Mouse (Mus musculus): ENCODE measurements around the gene Dag1. TPM values are rescaled to one million over a fixed set of nuclear protein-coding genes. Genes with fewer than 3 reads are reported as not detected.
"Not testable (repeated sequence)": the region's sequence is repeated elsewhere in the genome, so short reads cannot be mapped to it uniquely, and the experiment has no call there.

The Dag1 gene
- polyA plus RNA-seq, 1 experiment from 2014 or later: 79.5 TPM

DNA sequence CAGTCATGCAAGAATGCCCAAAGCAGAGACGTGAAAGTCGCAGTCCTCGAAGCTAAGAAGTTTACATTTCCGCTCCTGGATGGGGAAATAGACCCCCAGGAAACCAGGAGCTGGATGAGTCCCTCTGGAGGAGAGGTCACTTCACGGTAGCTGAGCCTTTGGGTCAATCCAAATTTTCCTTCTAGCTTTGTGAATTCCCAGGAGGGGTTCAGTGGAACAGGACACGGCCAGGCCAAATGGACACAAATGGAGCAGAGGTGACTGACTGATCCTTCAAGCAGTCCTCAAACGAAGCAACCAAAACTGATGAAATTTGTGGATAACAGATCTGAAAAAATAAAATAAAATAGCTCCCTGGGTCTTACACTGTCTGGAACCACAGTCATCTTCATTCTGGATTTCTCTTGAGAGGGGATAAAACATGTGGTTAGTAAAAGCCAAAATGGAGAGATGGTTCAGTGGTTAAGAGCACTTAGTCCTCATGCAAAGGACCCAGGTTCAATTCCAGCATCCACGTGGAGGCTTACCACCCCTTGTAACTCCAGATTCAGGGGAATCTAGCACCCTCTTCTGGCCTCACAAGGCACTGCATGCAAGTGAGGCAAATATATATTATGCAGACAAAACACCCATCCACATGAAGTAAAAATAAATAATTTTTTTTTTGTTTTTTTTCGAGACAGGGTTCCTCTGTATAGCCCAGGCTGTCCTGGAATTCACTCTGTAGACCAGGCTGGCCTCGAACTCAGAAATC is 15.1 kb upstream of the Dag1 start:
- H3K4me2 ChIP-seq (ENCODE audit: low read length): no peak overlapping the region
- no peaks in the 10 kb centered on the region for H3K9me3 ChIP-seq (replicated peaks; ENCODE audit: control insufficient read depth, low read length, poor library complexity, severe bottlenecking)
- H3K4me3 ChIP-seq (ENCODE audit: low read depth, low read length): no peak overlapping the region
- no peaks in the 10 kb centered on the region for H3K27me3 ChIP-seq (ENCODE audit: control insufficient read depth, insufficient read depth, low read depth, low read length)
- ATAC-seq: no peak
- 67% methylated on average over 10 of the region's 10 CpGs for WGBS
- no peaks in the 10 kb centered on the region for H3K4me1 ChIP-seq (ENCODE audit: control insufficient read depth, insufficient read depth, low read length)
- H3K27ac ChIP-seq (ENCODE audit: low read length): no peak overlapping the region
- H3K9ac ChIP-seq (ENCODE audit: low read depth, low read length): no peak overlapping the region
- no peaks in the 10 kb centered on the region for H3K36me3 ChIP-seq (ENCODE audit: control insufficient read depth, insufficient read depth, low read length)

DNA sequence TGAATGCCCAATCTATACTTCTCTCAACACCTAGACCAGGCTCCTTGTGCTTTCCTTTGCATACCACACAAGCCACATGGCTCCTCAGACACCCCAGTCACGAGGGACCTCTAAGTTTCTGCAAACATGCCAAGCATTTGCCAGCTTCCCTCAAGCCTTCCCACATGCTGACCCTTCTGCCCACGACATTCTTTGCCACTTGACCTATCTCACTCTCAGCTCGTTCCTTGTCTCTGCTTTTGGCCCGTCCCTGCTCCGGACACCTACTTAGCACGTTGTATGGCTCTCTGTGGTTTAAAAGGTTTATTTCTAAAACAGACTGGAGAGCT is 11.5 kb upstream of the Dag1 start:
- Histone ChIP-seq H3K27me3 (ENCODE audit: control insufficient read depth, insufficient read depth, low read depth, low read length) (no peaks in the 10 kb centered on the region), H3K36me3 (ENCODE audit: control insufficient read depth, insufficient read depth, low read length) (no peaks in the 10 kb centered on the region), H3K4me3 (ENCODE audit: low read depth, low read length) (no peak overlapping the region), H3K4me2 (ENCODE audit: low read length) (no peak overlapping the region), H3K27ac (ENCODE audit: low read length) (no peak overlapping the region), H3K9me3 (replicated peaks; ENCODE audit: control insufficient read depth, low read length, poor library complexity, severe bottlenecking) (no peaks in the 10 kb centered on the region), H3K4me1 (ENCODE audit: control insufficient read depth, insufficient read depth, low read length) (no peaks in the 10 kb centered on the region), H3K9ac (ENCODE audit: low read depth, low read length) (no peak overlapping the region)
- ATAC-seq: no peak
- 59% methylated on average over 6 of the region's 6 CpGs for WGBS

DNA sequence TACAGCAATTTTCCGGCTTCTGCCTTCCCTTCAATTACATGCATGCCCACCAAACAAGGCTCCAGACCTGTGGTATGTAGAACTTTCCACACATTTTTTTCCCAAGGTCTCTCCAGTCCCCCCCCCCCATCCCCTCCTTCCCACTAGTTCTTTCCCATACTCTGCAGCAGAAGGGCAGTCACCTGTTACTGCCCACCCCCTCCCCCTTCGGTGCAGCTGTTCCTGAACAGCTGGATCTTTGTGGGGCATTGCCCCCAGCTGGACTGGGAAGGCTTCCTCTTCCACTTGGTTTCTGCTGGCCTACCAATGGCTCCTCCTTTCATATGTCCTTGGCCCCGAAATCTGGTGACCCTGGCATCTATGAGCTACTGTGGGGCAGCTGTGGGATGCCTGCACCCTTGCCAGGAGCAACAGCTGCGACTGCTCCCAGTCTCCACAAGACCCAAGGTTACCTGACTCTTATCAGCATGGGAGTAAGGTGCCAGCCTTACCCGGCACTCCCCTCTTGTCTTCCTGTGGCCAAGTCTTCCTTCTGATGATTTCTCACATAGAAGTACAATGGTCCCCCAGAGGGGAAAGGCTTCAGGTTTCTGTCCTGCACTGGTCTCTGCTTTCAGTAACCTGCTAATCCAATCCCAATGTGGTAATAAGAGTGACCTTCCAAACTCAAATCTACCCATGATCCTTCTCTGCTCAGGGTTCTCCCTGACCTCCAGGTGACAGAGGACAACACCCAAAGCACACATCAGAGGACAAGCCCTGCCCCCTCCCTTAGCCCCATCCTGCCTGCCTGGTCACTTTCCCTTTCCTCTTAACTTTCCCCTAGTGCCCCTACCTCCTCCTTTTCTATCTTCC is 10.9 kb upstream of the Dag1 start:
- Histone ChIP-seq H3K4me3 (ENCODE audit: low read depth, low read length) (no peak overlapping the region), H3K4me2 (ENCODE audit: low read length) (no peak overlapping the region), H3K27ac (ENCODE audit: low read length) (no peak overlapping the region), H3K36me3 (ENCODE audit: control insufficient read depth, insufficient read depth, low read length) (no peaks in the 10 kb centered on the region), H3K9ac (ENCODE audit: low read depth, low read length) (no peak overlapping the region), H3K4me1 (ENCODE audit: control insufficient read depth, insufficient read depth, low read length) (no peaks in the 10 kb centered on the region), H3K9me3 (replicated peaks; ENCODE audit: control insufficient read depth, low read length, poor library complexity, severe bottlenecking) (no peaks in the 10 kb centered on the region), H3K27me3 (ENCODE audit: control insufficient read depth, insufficient read depth, low read depth, low read length) (no peaks in the 10 kb centered on the region)
- no peak for ATAC-seq
- 81% methylated on average over 5 of the region's 5 CpGs for WGBS

DNA sequence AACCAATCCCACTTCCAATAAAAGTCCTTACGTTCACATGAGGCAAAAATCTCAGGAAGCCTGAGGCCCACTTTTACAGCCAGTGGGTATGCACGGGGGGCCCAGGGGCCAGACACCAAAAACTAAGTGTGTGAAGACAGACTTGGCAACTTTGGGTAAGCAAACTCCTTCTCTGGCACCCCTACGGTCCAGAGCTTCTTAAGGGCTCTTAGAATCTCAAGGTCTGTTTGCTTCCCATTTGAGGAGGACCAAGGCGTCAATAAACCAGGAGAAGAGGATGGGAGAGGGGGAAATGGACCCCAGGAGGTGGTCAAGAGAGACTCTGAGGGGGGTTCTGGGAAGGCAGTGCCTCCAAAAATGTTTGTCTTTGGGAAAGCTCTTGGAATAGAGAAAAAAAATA is 9.7 kb upstream of the Dag1 start:
- no peak for ATAC-seq
- Histone ChIP-seq H3K4me2 (ENCODE audit: low read length) (no peak overlapping the region), H3K36me3 (ENCODE audit: control insufficient read depth, insufficient read depth, low read length) (no peaks in the 10 kb centered on the region), H3K27me3 (ENCODE audit: control insufficient read depth, insufficient read depth, low read depth, low read length) (no peaks in the 10 kb centered on the region), H3K27ac (ENCODE audit: low read length) (no peak overlapping the region), H3K4me3 (ENCODE audit: low read depth, low read length) (no peak overlapping the region), H3K9me3 (replicated peaks; ENCODE audit: control insufficient read depth, low read length, poor library complexity, severe bottlenecking) (no peaks in the 10 kb centered on the region), H3K4me1 (ENCODE audit: control insufficient read depth, insufficient read depth, low read length) (no peaks in the 10 kb centered on the region), H3K9ac (ENCODE audit: low read depth, low read length) (no peak overlapping the region)
- 72% methylated on average over 4 of the region's 4 CpGs for whole genome bisulfite sequencing

DNA sequence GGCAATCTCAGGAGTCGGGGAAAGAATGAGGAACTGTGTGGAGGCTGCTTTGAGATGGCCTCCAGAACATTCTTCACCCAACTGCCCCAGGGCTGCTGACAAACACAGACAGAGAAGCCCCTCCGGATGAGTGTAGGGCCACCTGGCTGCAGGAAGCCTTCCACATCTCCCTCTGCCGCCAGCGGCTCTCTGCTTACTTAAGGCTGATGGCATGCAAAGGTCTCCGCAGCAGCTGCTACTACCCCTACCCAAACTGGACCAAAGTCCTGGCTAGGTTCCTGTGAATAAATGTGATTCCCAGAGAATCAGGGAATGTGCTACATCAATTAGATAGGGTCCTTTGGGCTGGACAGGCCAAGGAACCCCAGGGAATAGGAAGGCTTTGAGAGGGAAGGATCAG is 8.9 kb upstream of the Dag1 start:
- H3K27me3 ChIP-seq (ENCODE audit: control insufficient read depth, insufficient read depth, low read depth, low read length): no peaks in the 10 kb centered on the region
- H3K4me2 ChIP-seq (ENCODE audit: low read length): no peak overlapping the region
- no peak for ATAC-seq
- no peaks in the 10 kb centered on the region for H3K36me3 ChIP-seq (ENCODE audit: control insufficient read depth, insufficient read depth, low read length)
- no peaks in the 10 kb centered on the region for H3K9me3 ChIP-seq (replicated peaks; ENCODE audit: control insufficient read depth, low read length, poor library complexity, severe bottlenecking)
- no peaks in the 10 kb centered on the region for H3K4me1 ChIP-seq (ENCODE audit: control insufficient read depth, insufficient read depth, low read length)
- H3K27ac ChIP-seq (ENCODE audit: low read length): no peak overlapping the region
- H3K9ac ChIP-seq (ENCODE audit: low read depth, low read length): no peak overlapping the region
- no peak overlapping the region for H3K4me3 ChIP-seq (ENCODE audit: low read depth, low read length)
- 75% methylated on average over 5 of the region's 5 CpGs for WGBS

DNA sequence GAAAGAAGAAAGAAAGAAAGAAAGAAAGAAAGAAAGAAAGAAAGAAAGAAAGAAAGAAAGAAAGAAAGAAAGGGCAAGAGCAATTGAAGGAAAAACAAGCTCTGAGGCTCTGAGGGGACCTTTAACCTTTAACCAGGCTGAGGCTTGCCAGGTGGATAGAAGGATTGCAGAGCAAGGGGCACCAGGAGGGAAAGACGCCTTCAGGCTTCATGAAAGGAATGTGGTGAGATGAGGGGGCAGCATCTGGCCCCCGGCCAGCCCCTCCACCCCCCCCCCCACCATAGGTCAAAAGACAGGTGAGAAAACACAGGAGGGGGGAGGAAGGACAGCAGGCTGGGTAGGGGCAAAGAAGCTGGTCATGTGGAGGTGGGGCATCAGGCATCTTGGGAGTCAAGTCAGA is 8.2 kb upstream of the Dag1 start:
- H3K36me3 ChIP-seq (ENCODE audit: control insufficient read depth, insufficient read depth, low read length): no peaks in the 10 kb centered on the region
- no peaks in the 10 kb centered on the region for H3K9me3 ChIP-seq (replicated peaks; ENCODE audit: control insufficient read depth, low read length, poor library complexity, severe bottlenecking)
- H3K4me3 ChIP-seq (ENCODE audit: low read depth, low read length): no peak overlapping the region
- no peak overlapping the region for H3K27ac ChIP-seq (ENCODE audit: low read length)
- H3K27me3 ChIP-seq (ENCODE audit: control insufficient read depth, insufficient read depth, low read depth, low read length): no peaks in the 10 kb centered on the region
- H3K4me1 ChIP-seq (ENCODE audit: control insufficient read depth, insufficient read depth, low read length): no peaks in the 10 kb centered on the region
- no peak overlapping the region for H3K4me2 ChIP-seq (ENCODE audit: low read length)
- WGBS: 49% methylated on average over 2 of the region's 2 CpGs
- ATAC-seq: no peak
- no peak overlapping the region for H3K9ac ChIP-seq (ENCODE audit: low read depth, low read length)

DNA sequence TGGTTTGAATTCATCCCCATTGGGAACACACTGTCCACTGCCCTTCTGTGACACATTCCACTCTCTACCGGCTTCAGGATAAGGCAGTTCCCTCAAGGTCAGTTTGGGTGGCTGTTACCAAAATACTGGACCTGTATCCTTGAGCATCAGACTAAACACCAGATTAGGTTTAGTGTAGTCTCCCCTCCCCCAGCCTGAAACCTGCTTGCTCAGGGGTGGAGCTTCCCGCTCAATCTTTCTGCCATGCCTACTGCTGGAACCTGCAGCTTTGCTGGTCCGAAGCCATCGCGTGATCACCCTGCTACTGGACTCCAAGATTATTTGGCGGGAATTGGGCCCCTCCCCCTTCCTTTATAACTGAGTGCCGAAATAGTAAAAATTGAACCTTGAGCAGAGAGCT is 4.9 kb upstream of the Dag1 start:
- not testable (repeated sequence) for H3K4me1 ChIP-seq (ENCODE audit: control insufficient read depth, insufficient read depth, low read length); H3K27me3 ChIP-seq (ENCODE audit: control insufficient read depth, insufficient read depth, low read depth, low read length); H3K36me3 ChIP-seq (ENCODE audit: control insufficient read depth, insufficient read depth, low read length); H3K9ac ChIP-seq (ENCODE audit: low read depth, low read length); H3K9me3 ChIP-seq (replicated peaks; ENCODE audit: control insufficient read depth, low read length, poor library complexity, severe bottlenecking); H3K27ac ChIP-seq (ENCODE audit: low read length); H3K4me3 ChIP-seq (ENCODE audit: low read depth, low read length); ATAC-seq; H3K4me2 ChIP-seq (ENCODE audit: low read length)
- 92% methylated on average over 6 of the region's 7 CpGs for WGBS

DNA sequence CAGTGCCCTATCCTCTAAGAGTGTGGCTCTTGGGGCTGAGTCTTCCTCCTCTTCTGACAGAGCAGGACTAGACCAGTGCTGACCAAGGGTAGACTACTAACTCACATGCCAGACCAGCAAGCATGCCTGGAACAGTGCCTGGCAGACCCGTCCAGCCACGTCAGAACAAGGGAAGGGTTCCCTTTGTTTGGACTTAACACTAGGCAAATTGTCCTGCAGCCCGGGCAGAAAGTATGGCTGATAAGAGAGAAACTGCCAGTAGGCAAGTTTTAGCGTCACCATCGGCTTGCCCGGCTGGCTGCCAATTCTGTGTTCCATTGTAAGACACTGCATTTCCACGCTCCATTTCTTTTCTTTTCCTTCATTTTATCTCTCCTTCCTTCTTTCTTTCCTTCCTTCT is 3.9 kb upstream of the Dag1 start:
- H3K27me3 ChIP-seq (ENCODE audit: control insufficient read depth, insufficient read depth, low read depth, low read length): no peaks in the 10 kb centered on the region
- H3K9me3 ChIP-seq (replicated peaks; ENCODE audit: control insufficient read depth, low read length, poor library complexity, severe bottlenecking): no peaks in the 10 kb centered on the region
- no peak overlapping the region for H3K4me2 ChIP-seq (ENCODE audit: low read length)
- H3K9ac ChIP-seq (ENCODE audit: low read depth, low read length): no peak overlapping the region
- no peak overlapping the region for H3K27ac ChIP-seq (ENCODE audit: low read length)
- no peak for ATAC-seq
- H3K4me3 ChIP-seq (ENCODE audit: low read depth, low read length): no peak overlapping the region
- peaks cover 5% of the 10 kb centered on the region for H3K4me1 ChIP-seq (ENCODE audit: control insufficient read depth, insufficient read depth, low read length)
- 87% methylated on average over 7 of the region's 7 CpGs for WGBS
- no peaks in the 10 kb centered on the region for H3K36me3 ChIP-seq (ENCODE audit: control insufficient read depth, insufficient read depth, low read length)

DNA sequence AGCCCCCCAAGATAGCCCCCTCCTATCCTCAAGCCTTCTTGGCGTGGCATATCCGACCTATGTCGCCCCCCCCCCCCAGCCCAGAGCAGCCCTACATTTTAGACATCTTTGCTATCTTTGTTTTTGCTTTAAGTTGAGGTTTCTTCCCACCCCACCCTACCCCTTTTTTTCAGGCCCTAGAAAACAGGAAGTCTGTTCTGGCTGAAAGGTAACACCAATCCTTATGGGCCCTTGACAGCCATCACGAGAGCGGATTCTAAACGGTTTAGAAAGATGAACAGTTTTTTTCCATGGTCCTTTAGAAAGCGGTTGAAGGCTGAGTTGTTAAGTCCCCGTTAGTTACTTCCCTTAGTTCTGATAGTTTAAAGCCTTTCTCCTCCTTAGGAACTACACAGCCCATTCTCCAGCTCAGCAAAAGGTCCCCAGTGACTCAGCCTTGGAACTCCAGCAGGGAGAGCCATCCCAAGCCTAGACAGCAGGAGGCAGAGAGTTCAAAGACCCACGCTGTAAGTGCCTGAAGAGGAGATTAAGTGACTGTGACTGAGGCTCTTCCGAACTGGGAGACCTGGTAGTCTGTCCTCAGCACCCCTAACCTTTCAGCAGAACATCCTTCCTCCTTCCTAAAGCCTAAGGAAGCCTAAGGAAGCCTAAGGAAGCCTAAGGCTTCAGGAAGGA is 2.6 kb upstream of the Dag1 start:
- Histone ChIP-seq H3K9me3 (replicated peaks; ENCODE audit: control insufficient read depth, low read length, poor library complexity, severe bottlenecking) (no peaks in the 10 kb centered on the region), H3K36me3 (ENCODE audit: control insufficient read depth, insufficient read depth, low read length) (no peaks in the 10 kb centered on the region), H3K27me3 (ENCODE audit: control insufficient read depth, insufficient read depth, low read depth, low read length) (no peaks in the 10 kb centered on the region), H3K4me2 (ENCODE audit: low read length) (no peak overlapping the region), H3K4me3 (ENCODE audit: low read depth, low read length) (no peak overlapping the region), H3K27ac (ENCODE audit: low read length) (no peak overlapping the region), H3K4me1 (ENCODE audit: control insufficient read depth, insufficient read depth, low read length) (peaks cover 17% of the 10 kb centered on the region), H3K9ac (ENCODE audit: low read depth, low read length) (no peak overlapping the region)
- WGBS: 54% methylated on average over 8 of the region's 10 CpGs
- ATAC-seq: no peak
